ENCODE assay signal across 8 mouse cellular contexts in the genomic region with DNA sequence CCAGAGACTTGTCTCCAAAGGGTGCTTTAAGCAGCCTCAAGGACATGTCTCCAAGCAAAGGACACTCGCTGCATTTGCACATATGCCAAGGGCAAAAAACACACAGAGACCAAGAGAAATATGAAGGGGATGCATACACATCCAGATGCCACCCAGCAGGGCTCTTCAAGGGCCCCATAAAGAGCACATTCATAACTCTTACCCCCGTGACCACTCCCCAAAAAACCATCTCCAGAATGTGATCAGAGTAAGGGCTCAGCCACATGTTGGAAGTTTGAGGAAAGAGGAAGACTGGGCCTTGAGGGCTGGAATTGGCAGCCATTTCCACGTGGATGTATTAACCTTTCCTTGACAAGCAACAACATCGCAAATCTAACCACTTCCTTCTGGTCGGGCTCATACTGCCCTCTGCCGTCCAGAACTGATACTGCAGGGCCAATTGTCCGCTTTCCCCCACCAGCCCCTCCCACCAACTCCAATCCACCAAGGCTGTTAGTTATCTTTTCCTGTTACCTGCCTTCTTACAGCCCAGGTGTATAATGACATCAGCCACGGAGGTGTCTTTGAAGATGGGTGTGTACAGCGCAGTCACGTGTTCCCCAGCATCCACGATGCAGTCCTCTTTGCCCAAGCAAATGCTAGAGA. TPM values are rescaled to one million over a fixed set of nuclear protein-coding genes. Genes with fewer than 3 reads are reported as not detected.
DNase-seq lines count a peak whose midpoint lies in the region; ATAC-seq and TF ChIP-seq lines count a peak whose summit lies in the region.

No protein-coding gene starts in this region.

- no peak overlapping the region for H3K4me2 ChIP-seq in midbrain, postnatal 0 days (ENCODE audit: low read depth, low read length, poor library complexity, severe bottlenecking)

- H3K4me3 ChIP-seq in kidney, adult 2 months (ENCODE audit: insufficient read depth, low read depth, low read length): no peak overlapping the region
- no peak overlapping the region for H3K4me3 ChIP-seq in limb, embryonic 10.5 days
- no peak overlapping the region for H3K4me3 ChIP-seq in midbrain, postnatal 0 days (ENCODE audit: low read depth, low read length)

- DNase-seq in 3T3-L1 (ENCODE audit: low read depth, low spot score): peak; percentile 89
- peak; percentile 84 to 85 for DNase-seq in adrenal gland, adult 18-20 months (ENCODE audit: low spot score in 2 of 2)
- peak; percentile 88 for DNase-seq in embryo, embryonic 10.5 days (ENCODE audit: low spot score)
- peak; percentile 77 for DNase-seq in gastrocnemius, postnatal 14 days
- DNase-seq in kidney, adult 2 months: peak; percentile 71
- DNase-seq in limb, embryonic 10.5 days (ENCODE audit: low spot score): peak; percentile 90
- DNase-seq in midbrain, postnatal 0 days (ENCODE audit: low spot score): peak; percentile 82
- peak; percentile 76 to 85 for DNase-seq in spleen, postnatal 10 days (ENCODE audit: low spot score in 2 of 2)

- no peaks in the 10 kb centered on the region for H3K27me3 ChIP-seq in kidney, adult 2 months (replicated peaks; ENCODE audit: control insufficient read depth, insufficient read depth, low read length)
- H3K27me3 ChIP-seq in limb, embryonic 10.5 days (ENCODE audit: low read depth, poor library complexity, severe bottlenecking): 0 out of 2 replicates have a peak, but pooled peaks cover 4% of the 10 kb centered on the region
- no peaks in the 10 kb centered on the region for H3K27me3 ChIP-seq in midbrain, postnatal 0 days (ENCODE audit: insufficient read depth, low read length)

- no peak overlapping the region for H3K27ac ChIP-seq in kidney, adult 2 months (ENCODE audit: insufficient read depth, low read depth, low read length)
- no peak overlapping the region for H3K27ac ChIP-seq in limb, embryonic 10.5 days
- H3K27ac ChIP-seq in midbrain, postnatal 0 days (ENCODE audit: low read depth, low read length): no peak overlapping the region

- no peak overlapping the region for H3K9ac ChIP-seq in midbrain, postnatal 0 days (replicated peaks; ENCODE audit: low read length, poor library complexity, severe bottlenecking)

- peak; percentile 31; the same call in 1 of the 2 replicates for ATAC-seq in midbrain, postnatal 0 days (ENCODE audit: low FRiP score)

- no peaks in the 10 kb centered on the region for H3K9me3 ChIP-seq in limb, embryonic 10.5 days (replicated peaks)
- no peaks in the 10 kb centered on the region for H3K9me3 ChIP-seq in midbrain, postnatal 0 days (ENCODE audit: low read length)

- intact Hi-C loops in gastrocnemius, postnatal 14 days (cut with DNase I; ENCODE audit: low total_unique reads): loop anchor here (2.0 to 5.0 kb wide), 2 partner anchors 51 to 82 kb away; no protein-coding TSS in a partner anchor

- no peak for TF ChIP-seq POLR2A in kidney, adult 2 months (IDR thresholded peaks at IDR 0.05; ENCODE audit: low read depth, low read length)

- 12% methylated on average over 11 of the region's 11 CpGs for WGBS in kidney, adult 2 months
- 12% methylated on average over 11 of the region's 11 CpGs for WGBS in limb, embryonic 10.5 days
- WGBS in midbrain, postnatal 0 days: 11% methylated on average over 11 of the region's 11 CpGs

- TF ChIP-seq CTCF in kidney, adult 2 months (conservative IDR thresholded peaks at IDR 0.05; ENCODE audit: insufficient read depth, insufficient read length, low read depth, low read length): peak; percentile 97
- peak; percentile 97 for TF ChIP-seq CTCF in midbrain, postnatal 0 days (IDR thresholded peaks at IDR 0.05)

- H3K4me1 ChIP-seq in kidney, adult 2 months (ENCODE audit: control insufficient read depth, insufficient read depth, low read length): no peaks in the 10 kb centered on the region
- H3K4me1 ChIP-seq in limb, embryonic 10.5 days: 0 out of 2 replicates have a peak, but pooled peaks cover 2% of the 10 kb centered on the region
- peaks cover 3% of the 10 kb centered on the region; the same call in 1 of the 2 replicates for H3K4me1 ChIP-seq in midbrain, postnatal 0 days (ENCODE audit: insufficient read depth, low read length)

- no peaks in the 10 kb centered on the region for H3K36me3 ChIP-seq in kidney, adult 2 months (ENCODE audit: control insufficient read depth, insufficient read depth, low read length)
- no peaks in the 10 kb centered on the region for H3K36me3 ChIP-seq in limb, embryonic 10.5 days
- no peaks in the 10 kb centered on the region for H3K36me3 ChIP-seq in midbrain, postnatal 0 days (ENCODE audit: insufficient read depth, low read length)

RNA-seq across cellular contexts. Expression of gene Slc26a9, which starts 21.7 kb away (rescaled TPM):
- total RNA-seq in adrenal gland, adult 18-20 months (2021): not detected
- not detected for total RNA-seq in gastrocnemius, postnatal 14 days (2021)
- not detected in 2 replicates for polyA plus RNA-seq in kidney, adult 2 months (2012; rRNA removed)
- polyA plus RNA-seq in limb, embryonic 10.5 days (2016; fragmentation: Nextera tagmentation; extraction: Ambion mirVana): 0.08 TPM in 1 of 2 replicates, not detected in the other
- total RNA-seq in midbrain, postnatal 0 days (2014; rRNA removed): 0.44 TPM in 1 of 2 replicates, not detected in the other
- 0.10 and 0.14 TPM in 2 replicates for polyA plus RNA-seq in midbrain, postnatal 0 days (2015; fragmentation: Nextera tagmentation; extraction: Ambion mirVana)

RNA-seq across cellular contexts. Expression of gene Pm20d1, which starts 31.7 kb away (rescaled TPM):
- total RNA-seq in adrenal gland, adult 18-20 months (2021): 10 to 100 TPM; 12.9 to 18.0 TPM
- 1 to 10 TPM; 1.0 to 2.1 TPM for total RNA-seq in gastrocnemius, postnatal 14 days (2021)
- 26.3 and 27.7 TPM in 2 replicates for polyA plus RNA-seq in kidney, adult 2 months (2012; rRNA removed)
- polyA plus RNA-seq in limb, embryonic 10.5 days (2016; fragmentation: Nextera tagmentation; extraction: Ambion mirVana): 2.8 and 3.5 TPM in 2 replicates
- total RNA-seq in midbrain, postnatal 0 days (2014; rRNA removed): 0.05 TPM in 2 replicates
- 0.29 and 0.38 TPM in 2 replicates for polyA plus RNA-seq in midbrain, postnatal 0 days (2015; fragmentation: Nextera tagmentation; extraction: Ambion mirVana)

Comparison
In these comparisons a context has a peak if more than half of its experiments do, and no peak if none do; other contexts are left out.
1. RNA of gene Pm20d1, which starts 31.7 kb away (total RNA-seq): 12.9 to 18.0 TPM in adrenal gland, adult 18-20 months; 1.0 to 2.1 TPM in gastrocnemius, postnatal 14 days and 0.05 TPM in midbrain, postnatal 0 days; every median in the first group is over 4 times any median in the second.
2. Peak in every context shown above with its lines, with median percentiles within 50 percentile points of each other: DNase-seq.